Mouse (Mus musculus): ENCODE results near the gene Kcnk4. TPM values are rescaled to one million over a fixed set of nuclear protein-coding genes. Genes with fewer than 3 reads are reported as not detected.
"Not testable (repeated sequence)": the region's sequence is repeated elsewhere in the genome, so short reads cannot be mapped to it uniquely, and the experiment has no call there.

Kcnk4 gene
- polyA plus RNA-seq, 1 experiment from 2014 or later: 0.05 TPM

GRCm38 (mm10) chr19:6907811-6908540 lies 26.3 kb downstream of the Kcnk4 start:
- no peak for ATAC-seq
- H3K27ac ChIP-seq: peak overlapping the region; percentile 9; the same call in 1 of the 2 replicates
- H3K4me2 ChIP-seq: peak overlapping the region; percentile 90
- peaks cover 42% of the 10 kb centered on the region for H3K36me3 ChIP-seq
- H3K27me3 ChIP-seq (replicated peaks): no peaks in the 10 kb centered on the region
- peaks cover 37% of the 10 kb centered on the region for H3K4me1 ChIP-seq
- peak overlapping the region; percentile 82 for H3K9ac ChIP-seq
- H3K9me3 ChIP-seq (replicated peaks): no peaks in the 10 kb centered on the region
- H3K4me3 ChIP-seq: peak overlapping the region; percentile 78
- 76% methylated on average over 7 of the region's 7 CpGs for WGBS (ENCODE audit: insufficient replicate concordance)

- peaks cover 33% of the 10 kb centered on the region for H3K4me1 ChIP-seq
- no peak for ATAC-seq
- H3K27me3 ChIP-seq (replicated peaks): no peaks in the 10 kb centered on the region
- no peak overlapping the region for H3K4me3 ChIP-seq
- no peaks in the 10 kb centered on the region for H3K9me3 ChIP-seq (replicated peaks)
- H3K4me2 ChIP-seq: no peak overlapping the region
- WGBS (ENCODE audit: insufficient replicate concordance): 79% methylated on average over 8 of the region's 8 CpGs
- no peak overlapping the region for H3K27ac ChIP-seq
- H3K36me3 ChIP-seq: peaks cover 33% of the 10 kb centered on the region
- H3K9ac ChIP-seq: no peak overlapping the region
Measured at GRCm38 (mm10) chr19:6907094-6907493, 27.2 kb downstream of the Kcnk4 start.

- Histone ChIP-seq H3K4me2 (no peak overlapping the region), H3K4me3 (no peak overlapping the region), H3K4me1 (peaks cover 24% of the 10 kb centered on the region), H3K27ac (no peak overlapping the region), H3K9ac (no peak overlapping the region), H3K36me3 (peaks cover 24% of the 10 kb centered on the region), H3K27me3 (replicated peaks) (no peaks in the 10 kb centered on the region), H3K9me3 (replicated peaks) (no peaks in the 10 kb centered on the region)
- 75% methylated on average over 3 of the region's 3 CpGs for WGBS (ENCODE audit: insufficient replicate concordance)
- ATAC-seq: no peak
Measured at GRCm38 (mm10) chr19:6906199-6906598, 28.1 kb downstream of the Kcnk4 start.

- no peak overlapping the region for H3K9ac ChIP-seq
- H3K4me2 ChIP-seq: no peak overlapping the region
- no peak overlapping the region for H3K27ac ChIP-seq
- no peaks in the 10 kb centered on the region for H3K9me3 ChIP-seq (replicated peaks)
- no peak for ATAC-seq
- H3K4me3 ChIP-seq: no peak overlapping the region
- H3K36me3 ChIP-seq: peaks cover 21% of the 10 kb centered on the region
- WGBS (ENCODE audit: insufficient replicate concordance): 79% methylated on average over 11 of the region's 11 CpGs
- no peaks in the 10 kb centered on the region for H3K27me3 ChIP-seq (replicated peaks)
- H3K4me1 ChIP-seq: peaks cover 19% of the 10 kb centered on the region
Measured at GRCm38 (mm10) chr19:6905498-6906159, 28.7 kb downstream of the Kcnk4 start.

GRCm38 (mm10) chr19:6904846-6905245 lies 29.5 kb downstream of the Kcnk4 start:
- Histone ChIP-seq H3K36me3 (peaks cover 21% of the 10 kb centered on the region), H3K4me1 (peaks cover 19% of the 10 kb centered on the region), H3K9me3 (replicated peaks) (peaks cover 5% of the 10 kb centered on the region; the same call in 1 of the 2 replicates), H3K27ac (no peak overlapping the region), H3K4me3 (no peak overlapping the region), H3K9ac (no peak overlapping the region), H3K4me2 (no peak overlapping the region), H3K27me3 (replicated peaks) (no peaks in the 10 kb centered on the region)
- WGBS (ENCODE audit: insufficient replicate concordance): 72% methylated on average over 2 of the region's 2 CpGs
- ATAC-seq: no peak

- peaks cover 21% of the 10 kb centered on the region for H3K36me3 ChIP-seq
- no peak overlapping the region for H3K4me3 ChIP-seq
- peaks cover 8% of the 10 kb centered on the region for H3K4me1 ChIP-seq
- no peak overlapping the region for H3K9ac ChIP-seq
- peaks cover 5% of the 10 kb centered on the region; the same call in 1 of the 2 replicates for H3K9me3 ChIP-seq (replicated peaks)
- no peak overlapping the region for H3K4me2 ChIP-seq
- ATAC-seq: no peak
- 85% methylated on average over 1 of the region's 1 CpGs for WGBS (ENCODE audit: insufficient replicate concordance)
- no peaks in the 10 kb centered on the region for H3K27me3 ChIP-seq (replicated peaks)
- H3K27ac ChIP-seq: no peak overlapping the region
Measured at GRCm38 (mm10) chr19:6903031-6903430, 31.3 kb downstream of the Kcnk4 start.

GRCm38 (mm10) chr19:6899641-6900040 lies 34.7 kb downstream of the Kcnk4 start:
- H3K9me3 ChIP-seq (replicated peaks): peaks cover 5% of the 10 kb centered on the region; the same call in 1 of the 2 replicates
- no peaks in the 10 kb centered on the region for H3K4me1 ChIP-seq
- no peak overlapping the region for H3K4me3 ChIP-seq
- H3K4me2 ChIP-seq: no peak overlapping the region
- no peaks in the 10 kb centered on the region for H3K36me3 ChIP-seq
- ATAC-seq: no peak
- no peaks in the 10 kb centered on the region for H3K27me3 ChIP-seq (replicated peaks)
- H3K27ac ChIP-seq: no peak overlapping the region
- WGBS (ENCODE audit: insufficient replicate concordance): 71% methylated on average over 4 of the region's 4 CpGs
- no peak overlapping the region for H3K9ac ChIP-seq

GRCm38 (mm10) chr19:6895608-6896305 lies 38.6 kb downstream of the Kcnk4 start:
- not testable (repeated sequence) for H3K27me3 ChIP-seq (replicated peaks); ATAC-seq; H3K36me3 ChIP-seq; H3K4me3 ChIP-seq; H3K27ac ChIP-seq; H3K9ac ChIP-seq; H3K9me3 ChIP-seq (replicated peaks); H3K4me1 ChIP-seq
- peak overlapping the region; percentile 12; the same call in 1 of the 2 replicates for H3K4me2 ChIP-seq
- WGBS (ENCODE audit: insufficient replicate concordance): 63% methylated on average over 18 of the region's 18 CpGs

- H3K36me3 ChIP-seq: no peaks in the 10 kb centered on the region
- no peak overlapping the region for H3K9ac ChIP-seq
- H3K4me2 ChIP-seq: no peak overlapping the region
- H3K4me1 ChIP-seq: no peaks in the 10 kb centered on the region
- 84% methylated on average over 14 of the region's 14 CpGs for WGBS (ENCODE audit: insufficient replicate concordance)
- H3K4me3 ChIP-seq: no peak overlapping the region
- no peak overlapping the region for H3K27ac ChIP-seq
- H3K9me3 ChIP-seq (replicated peaks): no peaks in the 10 kb centered on the region
- H3K27me3 ChIP-seq (replicated peaks): no peaks in the 10 kb centered on the region
- no peak for ATAC-seq
Measured at GRCm38 (mm10) chr19:6893731-6894451, 40.4 kb downstream of the Kcnk4 start.

- no peaks in the 10 kb centered on the region for H3K4me1 ChIP-seq
- no peak overlapping the region for H3K4me2 ChIP-seq
- H3K27ac ChIP-seq: no peak overlapping the region
- no peak for ATAC-seq
- H3K9me3 ChIP-seq (replicated peaks): no peaks in the 10 kb centered on the region
- 30% methylated on average over 4 of the region's 4 CpGs for WGBS (ENCODE audit: insufficient replicate concordance)
- no peaks in the 10 kb centered on the region for H3K27me3 ChIP-seq (replicated peaks)
- no peak overlapping the region for H3K9ac ChIP-seq
- no peak overlapping the region for H3K4me3 ChIP-seq
- H3K36me3 ChIP-seq: no peaks in the 10 kb centered on the region
Measured at GRCm38 (mm10) chr19:6892512-6892911, 41.8 kb downstream of the Kcnk4 start.

GRCm38 (mm10) chr19:6877965-6878364 lies 56.4 kb downstream of the Kcnk4 start:
- Histone ChIP-seq H3K9me3 (replicated peaks) (no peaks in the 10 kb centered on the region), H3K4me1 (no peaks in the 10 kb centered on the region), H3K4me2 (no peak overlapping the region), H3K9ac (no peak overlapping the region), H3K27ac (no peak overlapping the region), H3K27me3 (replicated peaks) (no peaks in the 10 kb centered on the region), H3K4me3 (no peak overlapping the region), H3K36me3 (no peaks in the 10 kb centered on the region)
- no peak for ATAC-seq
- 60% methylated on average over 4 of the region's 4 CpGs for WGBS (ENCODE audit: insufficient replicate concordance)

Data from liver, embryonic 12.5 days (tissue).